Mouse (Mus musculus) lung, postnatal 25 days (tissue): Measurements from ENCODE around the gene Gm14862.
"Not testable (repeated sequence)": the region's sequence is repeated elsewhere in the genome, so short reads cannot be mapped to it uniquely, and the experiment has no call there.

Experiments
- DNase-seq: peaks from one replicate; pipeline ENCODE4 v3.0.0; 2022; ENCODE audit warnings: low spot score

Gm14862 gene

GRCm38 (mm10) chrX:9256766-9257165 lies at the start of gene Gm14862:
Gm14862 (minus strand) TSS chrX:9256899.
- DNase-seq, result no peak

GRCm38 (mm10) chrX:9303455-9303854 lies 46.8 kb upstream of the Gm14862 start:
- DNase-seq, result no peak

- no peak for DNase-seq
Measured at GRCm38 (mm10) chrX:9302791-9303190, 46.1 kb upstream of the Gm14862 start.

GRCm38 (mm10) chrX:9298413-9298864 lies 41.7 kb upstream of the Gm14862 start:
- DNase-seq, result no peak

- DNase-seq, result not testable (repeated sequence)
Measured at GRCm38 (mm10) chrX:9293140-9293829, 36.6 kb upstream of the Gm14862 start.

- DNase-seq, result not testable (repeated sequence)
Measured at GRCm38 (mm10) chrX:9283464-9283863, 26.8 kb upstream of the Gm14862 start, which contains the start of gene H2al1m. H2al1m (plus strand) TSS chrX:9283764.

GRCm38 (mm10) chrX:9274321-9274720 lies 17.6 kb upstream of the Gm14862 start:
- DNase-seq, result no peak

GRCm38 (mm10) chrX:9273377-9274002 lies 16.8 kb upstream of the Gm14862 start:
- DNase-seq, result no peak

GRCm38 (mm10) chrX:9272460-9273361 lies 16.0 kb upstream of the Gm14862 start, which contains the start of gene Xk:
Xk (plus strand) TSS chrX:9272756.
- DNase-seq, result peak; percentile 47

GRCm38 (mm10) chrX:9271947-9272459 lies 15.3 kb upstream of the Gm14862 start:
- DNase-seq, result no peak

- no peak for DNase-seq
Measured at GRCm38 (mm10) chrX:9271112-9271511, 14.4 kb upstream of the Gm14862 start.

- DNase-seq, result no peak
Measured at GRCm38 (mm10) chrX:9259267-9259666, 2.6 kb upstream of the Gm14862 start.

GRCm38 (mm10) chrX:9257831-9258230 lies 1.1 kb upstream of the Gm14862 start:
- no peak for DNase-seq

GRCm38 (mm10) chrX:9254901-9255300 lies 1.8 kb downstream of the Gm14862 start:
- no peak for DNase-seq

- no peak for DNase-seq
Measured at GRCm38 (mm10) chrX:9253990-9254389, 2.7 kb downstream of the Gm14862 start.

- DNase-seq, result no peak
Measured at GRCm38 (mm10) chrX:9248911-9249310, 7.8 kb downstream of the Gm14862 start.

GRCm38 (mm10) chrX:9244603-9245336 lies 11.9 kb downstream of the Gm14862 start:
- no peak for DNase-seq

- DNase-seq, result no peak
Measured at GRCm38 (mm10) chrX:9243381-9243864, 13.3 kb downstream of the Gm14862 start.

- no peak for DNase-seq
Measured at GRCm38 (mm10) chrX:9240737-9241591, 15.7 kb downstream of the Gm14862 start.

GRCm38 (mm10) chrX:9227105-9227504 lies 29.6 kb downstream of the Gm14862 start:
- DNase-seq, result no peak
